In the genomic region with DNA sequence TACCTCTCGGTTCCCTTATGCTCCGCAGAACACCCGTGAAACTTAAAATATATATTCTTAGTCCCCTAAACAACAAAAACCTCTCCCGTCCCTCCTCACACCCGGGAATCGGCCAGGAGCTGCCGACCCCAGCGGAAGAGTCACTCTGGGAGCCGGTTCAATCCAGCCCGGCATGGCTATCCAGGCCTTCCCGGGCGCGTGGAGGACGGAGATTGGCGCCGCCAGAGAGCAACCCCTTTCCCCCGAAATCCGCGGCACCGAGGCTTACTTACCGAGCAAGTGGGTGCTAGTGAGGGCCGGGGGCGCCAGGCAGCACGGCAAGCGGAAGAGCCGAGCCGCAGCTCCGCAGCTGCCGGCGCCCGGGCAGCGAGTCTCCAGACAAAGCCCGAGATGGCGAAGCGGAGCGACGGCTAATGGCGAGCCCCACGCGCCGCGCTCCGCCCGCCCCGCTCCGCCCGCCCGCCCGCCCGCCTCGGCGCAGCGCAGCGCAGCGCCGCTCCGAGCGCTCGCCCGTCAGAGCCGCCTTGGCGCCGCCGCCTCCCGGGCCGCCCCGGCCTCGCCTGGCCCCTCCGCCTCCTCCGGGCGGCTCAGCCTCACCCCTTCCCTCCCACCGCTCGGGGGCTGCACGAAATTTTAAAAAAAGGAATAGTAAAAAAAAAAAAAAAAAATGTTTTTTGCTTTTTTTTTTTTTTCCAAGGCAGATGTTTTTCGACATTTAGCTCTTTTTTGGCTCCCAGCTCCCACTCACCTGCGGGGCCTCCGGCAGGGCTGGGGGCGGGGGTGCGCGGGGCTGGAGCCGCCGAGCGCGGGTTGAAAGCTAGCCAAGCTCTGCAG, we compare ENCODE assay signal across 8 mouse cellular contexts. TPM values are rescaled to one million over a fixed set of nuclear protein-coding genes. Genes with fewer than 3 reads are reported as not detected.
DNase-seq lines count a peak whose midpoint lies in the region; ATAC-seq and TF ChIP-seq lines count a peak whose summit lies in the region.

No protein-coding gene starts in this region.

- no peak for TF ChIP-seq EP300 in heart, postnatal 0 days (IDR thresholded peaks at IDR 0.05; ENCODE audit: low read depth)

- no peaks in the 10 kb centered on the region for H3K9me3 ChIP-seq in heart, postnatal 0 days (replicated peaks; ENCODE audit: control insufficient read depth, low read length)

- peak; percentile 14; the same call in 1 of the 2 replicates for ATAC-seq in heart, postnatal 0 days (ENCODE audit: insufficient read depth, low read depth)
- no peak for ATAC-seq in granulocyte monocyte progenitor cell, adult 5-6 weeks (replicated peaks; ENCODE audit: poor library complexity, severe bottlenecking)

- H3K4me1 ChIP-seq in heart, postnatal 0 days (ENCODE audit: control insufficient read depth, insufficient read depth): peaks cover 5% of the 10 kb centered on the region; the same call in 1 of the 2 replicates

- peak; percentile 59 for DNase-seq in 416B (ENCODE audit: low read depth)
- DNase-seq in Muller cell, postnatal 12 days (ENCODE audit: inconsistent ontology term): peak; percentile 73
- DNase-seq in embryo, embryonic 11 days: peak; percentile 70
- peak; percentile 31 for DNase-seq in heart, postnatal 0 days (ENCODE audit: low spot score)
- DNase-seq in kidney, postnatal 36 days: peak; percentile 51 to 74
- DNase-seq in lung, postnatal 14 days: peak; percentile 66
- peak; percentile 46 for DNase-seq in right cerebral cortex, adult 18-20 months

- peak overlapping the region; percentile 98 for H3K27ac ChIP-seq in heart, postnatal 0 days (ENCODE audit: low read depth)

- H3K27me3 ChIP-seq in heart, postnatal 0 days (ENCODE audit: control insufficient read depth, insufficient read depth, low read length): no peaks in the 10 kb centered on the region

- TF ChIP-seq CTCF in heart, postnatal 0 days (IDR thresholded peaks at IDR 0.05; ENCODE audit: low read depth): no peak

- H3K36me3 ChIP-seq in heart, postnatal 0 days (replicated peaks; ENCODE audit: control insufficient read depth, insufficient read depth, low read length): peaks cover 16% of the 10 kb centered on the region

- under 1% methylated on average over 69 of the region's 84 CpGs for WGBS in heart, postnatal 0 days

- peak overlapping the region; percentile 90 for H3K4me3 ChIP-seq in heart, postnatal 0 days (ENCODE audit: low read depth, low read length)

- peak overlapping the region; percentile 84 for H3K4me2 ChIP-seq in heart, postnatal 0 days (ENCODE audit: low read depth, low read length)

- H3K9ac ChIP-seq in heart, postnatal 0 days (replicated peaks; ENCODE audit: low read depth, low read length): peak overlapping the region; percentile 97

RNA-seq across cellular contexts. Expression of gene Ubtf, which starts 0.7 kb away (rescaled TPM):
- 30.8 and 34.5 TPM in 2 replicates for total RNA-seq in heart, postnatal 0 days (2014; rRNA removed; ENCODE audit: low replicate concordance)
- 36.5 and 42.5 TPM in 2 replicates for polyA plus RNA-seq in heart, postnatal 0 days (2015; fragmentation: Nextera tagmentation; extraction: Ambion mirVana)
- 56.3 and 73.8 TPM in 2 replicates for total RNA-seq in granulocyte monocyte progenitor cell, adult 5-6 weeks (2014; fragmentation: Nextera tagmentation)
- 148 and 164 TPM in 2 replicates for total RNA-seq in granulocyte monocyte progenitor cell, adult 5-6 weeks (2017)

RNA-seq across cellular contexts. Expression of gene Atxn7l3, which starts 22.4 kb away (rescaled TPM):
- 32.5 and 36.2 TPM in 2 replicates for total RNA-seq in heart, postnatal 0 days (2014; rRNA removed; ENCODE audit: low replicate concordance)
- polyA plus RNA-seq in heart, postnatal 0 days (2015; fragmentation: Nextera tagmentation; extraction: Ambion mirVana): 5.2 and 5.4 TPM in 2 replicates
- 20.0 and 28.7 TPM in 2 replicates for total RNA-seq in granulocyte monocyte progenitor cell, adult 5-6 weeks (2014; fragmentation: Nextera tagmentation)
- total RNA-seq in granulocyte monocyte progenitor cell, adult 5-6 weeks (2017): 20.0 and 27.1 TPM in 2 replicates

RNA-seq across cellular contexts. Expression of gene Tmub2, which starts 34.1 kb away (rescaled TPM):
- total RNA-seq in heart, postnatal 0 days (2014; rRNA removed; ENCODE audit: low replicate concordance): 57.4 and 61.7 TPM in 2 replicates
- polyA plus RNA-seq in heart, postnatal 0 days (2015; fragmentation: Nextera tagmentation; extraction: Ambion mirVana): 29.8 and 30.1 TPM in 2 replicates
- total RNA-seq in granulocyte monocyte progenitor cell, adult 5-6 weeks (2014; fragmentation: Nextera tagmentation): 22.7 and 34.6 TPM in 2 replicates
- total RNA-seq in granulocyte monocyte progenitor cell, adult 5-6 weeks (2017): 17.2 and 32.6 TPM in 2 replicates

RNA-seq across cellular contexts. Expression of gene Slc4a1, which starts 47.2 kb away (rescaled TPM):
- total RNA-seq in heart, postnatal 0 days (2014; rRNA removed; ENCODE audit: low replicate concordance): 1.9 and 7.5 TPM in 2 replicates
- 1.3 and 3.1 TPM in 2 replicates for polyA plus RNA-seq in heart, postnatal 0 days (2015; fragmentation: Nextera tagmentation; extraction: Ambion mirVana)
- total RNA-seq in granulocyte monocyte progenitor cell, adult 5-6 weeks (2014; fragmentation: Nextera tagmentation): not detected in 2 replicates
- under 0.01 and 1.6 TPM in 2 replicates for total RNA-seq in granulocyte monocyte progenitor cell, adult 5-6 weeks (2017)

RNA-seq across cellular contexts. Expression of gene Asb16, which starts 50.2 kb away (rescaled TPM):
- total RNA-seq in heart, postnatal 0 days (2014; rRNA removed; ENCODE audit: low replicate concordance): 0.99 and 1.2 TPM in 2 replicates
- polyA plus RNA-seq in heart, postnatal 0 days (2015; fragmentation: Nextera tagmentation; extraction: Ambion mirVana): 0.07 TPM in 2 replicates
- total RNA-seq in granulocyte monocyte progenitor cell, adult 5-6 weeks (2014; fragmentation: Nextera tagmentation): 1.1 and 3.4 TPM in 2 replicates
- 0.17 and 0.31 TPM in 2 replicates for total RNA-seq in granulocyte monocyte progenitor cell, adult 5-6 weeks (2017)
